Mouse (Mus musculus) testis, adult 2 months (tissue): ENCODE measurements around the gene Tgm7. TPM values are rescaled to one million over a fixed set of nuclear protein-coding genes. Genes with fewer than 3 reads are reported as not detected.

ENCODE experiments used
- H3K27ac ChIP-seq: fragments of 200-500 bp; 2 replicates; pipeline ENCODE4 v1.5.1; 2012; ENCODE audit warnings: low read depth, low read length; ENCODE audit not compliant: control insufficient read depth, insufficient read depth
- H3K27me3 ChIP-seq: fragments of 200-500 bp; 2 replicates; pipeline ENCODE4 v1.6.1; 2012; ENCODE audit warnings: mild to moderate bottlenecking, low read length, moderate library complexity; ENCODE audit not compliant: control insufficient read depth, insufficient read depth
- H3K36me3 ChIP-seq: fragments of 200-500 bp; 2 replicates; pipeline ENCODE4 v1.6.1; 2012; ENCODE audit warnings: mild to moderate bottlenecking, low read length; ENCODE audit not compliant: control insufficient read depth, insufficient read depth
- H3K4me1 ChIP-seq: fragments of 200-500 bp; 2 replicates; pipeline ENCODE4 v1.6.1; 2012; ENCODE audit warnings: low read length; ENCODE audit not compliant: control insufficient read depth, insufficient read depth
- H3K4me3 ChIP-seq: fragments of 200-500 bp; 2 replicates; pipeline ENCODE4 v1.5.1; 2012; ENCODE audit warnings: low read depth, mild to moderate bottlenecking, low read length, moderate library complexity, mixed read lengths; ENCODE audit not compliant: control insufficient read depth
- CTCF ChIP-seq: fragments of 200-500 bp; IDR thresholded peaks from 2 replicates; pipeline ENCODE4 v1.5.1; 2012; ENCODE audit warnings: low read depth, mild to moderate bottlenecking, inconsistent platforms, low read length, moderate library complexity; ENCODE audit not compliant: control insufficient read depth, insufficient read depth, insufficient replicate concordance
- POLR2A ChIP-seq: fragments of 200-500 bp; IDR thresholded peaks from 2 replicates; pipeline ENCODE4 v1.6.1; 2012; ENCODE audit warnings: low read depth, mild to moderate bottlenecking, inconsistent platforms, low read length, moderate library complexity; ENCODE audit not compliant: control insufficient read depth
- polyA plus RNA-seq: library from polyadenylated mRNA; depleted of rRNA; stranded (reverse); fragments of >200 nt; gene quantifications from 2 replicates; pipeline ENCODE4 v1.2.3, GENCODE M21; 2012; rRNA removed

Gene Tgm7
- polyA plus RNA-seq, 1 experiment: 0.65 TPM

- H3K36me3 ChIP-seq: no peaks in the 10 kb centered on the region
- H3K27me3 ChIP-seq: no peaks in the 10 kb centered on the region
- no peak for TF ChIP-seq POLR2A
- no peak for TF ChIP-seq CTCF
- no peaks in the 10 kb centered on the region for H3K4me1 ChIP-seq
- no peak overlapping the region for H3K4me3 ChIP-seq
- H3K27ac ChIP-seq: no peak overlapping the region
Measured at GRCm38 (mm10) chr2:121069506-121069905, 40.1 kb downstream of the Tgm7 start.

DNA sequence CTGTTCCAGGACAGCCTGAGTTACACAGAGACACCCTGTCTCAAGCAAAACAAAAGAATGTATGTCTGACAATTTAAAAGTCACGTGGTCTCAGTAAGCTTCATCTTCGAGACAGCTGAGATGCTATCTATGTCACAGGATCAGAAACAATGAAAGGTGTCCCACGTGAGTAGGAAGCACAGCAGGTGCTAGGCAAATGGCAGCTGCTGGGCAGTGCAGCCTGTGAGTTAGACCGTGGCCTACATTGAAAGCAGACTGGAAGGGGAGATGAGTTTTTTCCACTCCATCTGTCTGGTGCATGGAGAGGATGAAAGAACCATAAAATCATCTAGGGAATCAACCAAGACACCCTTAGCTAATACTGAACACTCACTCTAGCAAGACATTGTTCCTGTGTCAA, 42.5 kb downstream of the Tgm7 start:
- no peak for TF ChIP-seq CTCF
- H3K27me3 ChIP-seq: no peaks in the 10 kb centered on the region

GRCm38 (mm10) chr2:121061315-121061714, 48.3 kb downstream of the Tgm7 start:
- TF ChIP-seq POLR2A (no peak), CTCF (no peak)
- no peak overlapping the region for H3K27ac ChIP-seq
- H3K4me3 ChIP-seq: no peak overlapping the region
- no peaks in the 10 kb centered on the region for H3K36me3 ChIP-seq
- no peaks in the 10 kb centered on the region for H3K27me3 ChIP-seq
- H3K4me1 ChIP-seq: no peaks in the 10 kb centered on the region

More for the DNA sequence above, 42.5 kb downstream of the Tgm7 start:
- Histone ChIP-seq H3K4me1 (no peaks in the 10 kb centered on the region), H3K4me3 (no peak overlapping the region), H3K36me3 (no peaks in the 10 kb centered on the region), H3K27ac (no peak overlapping the region)

DNA sequence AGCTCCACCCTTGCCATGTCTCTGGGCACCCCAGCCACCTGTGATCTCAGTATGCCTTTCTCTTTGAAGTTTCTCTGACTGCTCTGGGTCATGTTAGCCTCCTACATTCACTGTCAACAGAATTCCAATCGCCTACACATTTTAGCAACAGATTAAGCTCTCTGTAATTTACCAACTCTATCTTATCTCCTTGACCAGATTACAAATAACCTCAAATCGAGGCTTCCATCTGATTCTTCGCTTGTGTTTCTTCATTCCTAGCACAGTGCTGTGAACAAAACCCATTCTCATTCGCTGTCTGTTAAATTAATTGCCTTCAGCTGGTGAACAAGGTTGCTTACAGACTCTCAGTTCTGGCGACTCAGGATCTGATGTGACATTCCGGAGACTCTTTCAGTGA, 51.6 kb downstream of the Tgm7 start:
- no peak for TF ChIP-seq POLR2A
- no peak for TF ChIP-seq CTCF
- no peaks in the 10 kb centered on the region for H3K27me3 ChIP-seq
- H3K4me3 ChIP-seq: no peak overlapping the region
- H3K36me3 ChIP-seq: no peaks in the 10 kb centered on the region
- H3K27ac ChIP-seq: no peak overlapping the region
- H3K4me1 ChIP-seq: no peaks in the 10 kb centered on the region

GRCm38 (mm10) chr2:121055915-121056314, 53.7 kb downstream of the Tgm7 start:
- TF ChIP-seq CTCF: no peak
- no peak for TF ChIP-seq POLR2A
- no peaks in the 10 kb centered on the region for H3K36me3 ChIP-seq
- no peaks in the 10 kb centered on the region for H3K4me1 ChIP-seq
- no peak overlapping the region for H3K27ac ChIP-seq
- H3K27me3 ChIP-seq: no peaks in the 10 kb centered on the region
- no peak overlapping the region for H3K4me3 ChIP-seq

DNA sequence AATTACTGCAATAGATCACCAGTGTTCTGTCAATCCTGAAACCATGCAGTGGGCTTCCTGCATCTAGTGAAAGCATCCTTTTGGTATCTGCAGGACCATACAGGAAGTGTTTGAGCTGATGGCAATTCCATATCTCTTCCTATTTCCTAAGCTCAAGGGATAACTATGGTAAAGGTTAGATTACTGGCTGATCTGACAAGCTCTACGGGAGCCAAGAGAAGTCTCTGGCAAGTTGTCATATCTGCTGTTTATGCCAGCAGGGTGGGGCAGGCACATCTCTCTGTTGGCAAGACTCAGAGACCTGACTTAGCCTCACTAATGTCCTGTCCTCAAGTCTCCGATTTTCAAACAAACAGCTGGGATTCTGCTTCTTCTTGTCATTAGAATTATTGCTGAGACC, 55.5 kb downstream of the Tgm7 start:
- H3K27ac ChIP-seq: no peak overlapping the region
- no peak for TF ChIP-seq POLR2A
- no peak for TF ChIP-seq CTCF
- H3K4me3 ChIP-seq: no peak overlapping the region
- H3K4me1 ChIP-seq: no peaks in the 10 kb centered on the region
- H3K36me3 ChIP-seq: no peaks in the 10 kb centered on the region
- no peaks in the 10 kb centered on the region for H3K27me3 ChIP-seq

DNA sequence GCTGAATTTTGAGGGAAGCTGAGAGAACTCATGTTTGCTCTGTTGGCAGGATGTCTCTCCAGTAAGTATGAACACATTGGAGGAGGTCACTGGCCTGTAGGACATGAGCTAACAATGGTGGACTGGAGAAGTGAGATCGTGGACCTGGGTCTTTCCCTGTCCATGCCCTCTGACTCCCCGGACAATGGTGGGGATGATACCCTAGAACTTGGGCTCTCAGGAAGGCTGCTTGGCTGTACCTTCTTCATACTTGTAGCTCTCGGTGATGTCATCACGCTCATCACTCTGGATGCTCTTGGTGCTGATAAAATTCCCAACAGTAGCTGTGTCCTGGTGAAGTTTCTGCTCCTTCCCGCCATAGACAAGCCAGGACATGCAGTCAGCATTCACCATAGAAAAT, 57.4 kb downstream of the Tgm7 start:
- Histone ChIP-seq H3K36me3 (no peaks in the 10 kb centered on the region), H3K4me1 (no peaks in the 10 kb centered on the region), H3K27me3 (no peaks in the 10 kb centered on the region), H3K27ac (no peak overlapping the region), H3K4me3 (no peak overlapping the region)
- TF ChIP-seq CTCF (no peak), POLR2A (no peak)

DNA sequence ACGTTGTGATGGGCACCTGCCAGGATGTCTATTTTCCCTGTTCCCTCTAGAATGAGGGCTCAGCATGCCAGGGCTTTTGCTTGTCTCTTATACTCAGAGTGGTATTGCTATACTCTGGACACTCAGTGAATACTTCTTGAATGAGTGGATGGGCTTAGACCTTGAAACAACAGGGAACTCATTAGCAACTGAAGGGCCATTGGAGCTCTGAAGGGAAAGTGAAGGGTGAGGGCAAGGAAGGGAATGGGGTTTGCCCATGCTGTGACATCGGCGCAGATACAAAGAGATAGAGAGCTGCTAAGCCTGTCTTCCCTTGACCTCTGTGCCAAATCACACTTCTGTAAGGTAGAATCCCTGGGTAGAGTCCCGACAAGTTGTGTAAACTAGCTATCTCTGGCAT, 63.9 kb downstream of the Tgm7 start:
- Histone ChIP-seq H3K27ac (no peak overlapping the region), H3K36me3 (no peaks in the 10 kb centered on the region), H3K4me1 (no peaks in the 10 kb centered on the region), H3K27me3 (no peaks in the 10 kb centered on the region), H3K4me3 (no peak overlapping the region)
- TF ChIP-seq POLR2A (no peak), CTCF (no peak)

Other genes starting within 250 kb of the Tgm7 start
- gene Ubr1, start 139.1 kb downstream of the Tgm7 start, polyA plus RNA-seq: 12.6 and 16.4 TPM in 2 replicates
- 2.2 and 3.6 TPM in 2 replicates for gene Tmem62, start 132.8 kb downstream of the Tgm7 start, polyA plus RNA-seq
- 11.0 and 11.7 TPM in 2 replicates for gene Ccndbp1, start 101.4 kb downstream of the Tgm7 start, polyA plus RNA-seq
- gene Epb42, start 72.7 kb downstream of the Tgm7 start, polyA plus RNA-seq: not detected in 2 replicates
- gene Tgm5, start 24.0 kb downstream of the Tgm7 start, polyA plus RNA-seq: not detected in 2 replicates
- 4.4 and 6.1 TPM in 2 replicates for gene Adal, start 30.6 kb upstream of the Tgm7 start, polyA plus RNA-seq
- 1.6 and 1.9 TPM in 2 replicates for gene Lcmt2, start 30.9 kb upstream of the Tgm7 start, polyA plus RNA-seq
- 36.3 and 37.0 TPM in 2 replicates for gene Tubgcp4, start 60.9 kb upstream of the Tgm7 start, polyA plus RNA-seq
- gene Zscan29, start 61.3 kb upstream of the Tgm7 start, polyA plus RNA-seq: 2.4 and 2.8 TPM in 2 replicates
- gene Trp53bp1, start 161.6 kb upstream of the Tgm7 start, polyA plus RNA-seq: 57.6 and 58.2 TPM in 2 replicates
- 1.2 and 1.6 TPM in 2 replicates for gene Map1a, start 179.8 kb upstream of the Tgm7 start, polyA plus RNA-seq
- 29.7 and 33.1 TPM in 2 replicates for gene Ppip5k1, start 245.6 kb upstream of the Tgm7 start, polyA plus RNA-seq
- 0.31 and 1.1 TPM in 2 replicates for gene Ckmt1, start 247.9 kb upstream of the Tgm7 start, polyA plus RNA-seq